Mouse (Mus musculus): Measurements from ENCODE around the gene Fbxl16. TPM values are rescaled to one million over a fixed set of nuclear protein-coding genes. Genes with fewer than 3 reads are reported as not detected.
A peak's percentile ranks its signal among the peaks of the same experiment; 100 is the strongest.

Fbxl16 gene
- total RNA-seq, 1 experiment from 2014 or later = not detected

GRCm38 (mm10) chr17:25867836-25868600 lies 59.1 kb downstream of the Fbxl16 start:
- ATAC-seq (ENCODE audit: extremely low read depth, insufficient number of reproducible peaks, low FRiP score, poor library complexity, severe bottlenecking) = no peak

GRCm38 (mm10) chr17:25868601-25869191 lies 59.8 kb downstream of the Fbxl16 start, which contains the start of gene Mcrip2:
Gene Mcrip2 (minus strand): TSS chr17:25868764.
- peak; percentile 40 for ATAC-seq (ENCODE audit: extremely low read depth, insufficient number of reproducible peaks, low FRiP score, poor library complexity, severe bottlenecking)

GRCm38 (mm10) chr17:25869498-25869897 lies 60.6 kb downstream of the Fbxl16 start:
- ATAC-seq (ENCODE audit: extremely low read depth, insufficient number of reproducible peaks, low FRiP score, poor library complexity, severe bottlenecking) = no peak

- no peak for ATAC-seq (ENCODE audit: extremely low read depth, insufficient number of reproducible peaks, low FRiP score, poor library complexity, severe bottlenecking)
Observed at GRCm38 (mm10) chr17:25869954-25870353, 61.1 kb downstream of the Fbxl16 start.

Other genes with a start within 250 kb of the Fbxl16 start
- not detected in 2 replicates for gene Sox8, start 238.4 kb upstream of the Fbxl16 start, total RNA-seq (2017)
- gene Lmf1, start 230.0 kb upstream of the Fbxl16 start, total RNA-seq (2017) = 10.9 and 11.8 TPM in 2 replicates
- not detected in 2 replicates for gene Gng13, start 91.9 kb upstream of the Fbxl16 start, total RNA-seq (2017)
- gene Chtf18, start 81.7 kb upstream of the Fbxl16 start, total RNA-seq (2017) = 1.5 and 2.3 TPM in 2 replicates
- gene Rpusd1, start 81.4 kb upstream of the Fbxl16 start, total RNA-seq (2017) = 1.7 and 2.2 TPM in 2 replicates
- gene Mslnl, start 73.0 kb upstream of the Fbxl16 start, total RNA-seq (2017) = not detected in 2 replicates
- 1.6 TPM in 1 of 2 replicates, not detected in the other for gene Msln, start 54.7 kb upstream of the Fbxl16 start, total RNA-seq (2017)
- 36.2 and 41.3 TPM in 2 replicates for gene Narfl, start 35.3 kb upstream of the Fbxl16 start, total RNA-seq (2017)
- 21.5 and 24.7 TPM in 2 replicates for gene Haghl, start 23.4 kb upstream of the Fbxl16 start, total RNA-seq (2017)
- 0.25 TPM in 1 of 2 replicates, not detected in the other for gene Ccdc78, start 22.5 kb upstream of the Fbxl16 start, total RNA-seq (2017)
- gene Fam173a, start 16.2 kb upstream of the Fbxl16 start, total RNA-seq (2017) = 23.6 and 33.3 TPM in 2 replicates
- not detected in 2 replicates for gene AC134908.4, start 13.4 kb upstream of the Fbxl16 start, total RNA-seq (2017)
- gene Metrn, start 11.9 kb upstream of the Fbxl16 start, total RNA-seq (2017) = 3.5 and 4.4 TPM in 2 replicates
- 12.9 and 13.4 TPM in 2 replicates for gene Wdr24, start 14.5 kb downstream of the Fbxl16 start, total RNA-seq (2017)
- 10.9 and 11.0 TPM in 2 replicates for gene Jmjd8, start 19.8 kb downstream of the Fbxl16 start, total RNA-seq (2017)
- 74.8 and 79.7 TPM in 2 replicates for gene Stub1, start 24.3 kb downstream of the Fbxl16 start, total RNA-seq (2017)
- gene Rhbdl1, start 28.2 kb downstream of the Fbxl16 start, total RNA-seq (2017) = 1.5 TPM in 1 of 2 replicates, not detected in the other
- 3.4 and 5.6 TPM in 2 replicates for gene Gm20683, start 32.7 kb downstream of the Fbxl16 start, total RNA-seq (2017)
- gene Rhot2, start 35.8 kb downstream of the Fbxl16 start, total RNA-seq (2017) = 34.6 and 37.0 TPM in 2 replicates
- gene Wdr90, start 52.4 kb downstream of the Fbxl16 start, total RNA-seq (2017) = 7.4 and 8.4 TPM in 2 replicates
- gene Mcrip2, start 59.7 kb downstream of the Fbxl16 start, total RNA-seq (2017) = 1.2 TPM in 1 of 2 replicates, not detected in the other
- gene Mettl26, start 66.0 kb downstream of the Fbxl16 start, total RNA-seq (2017) = 5.8 and 7.1 TPM in 2 replicates
- gene Wfikkn1, start 71.8 kb downstream of the Fbxl16 start, total RNA-seq (2017) = 2.0 and 3.0 TPM in 2 replicates
- 6.5 and 7.8 TPM in 2 replicates for gene Rab40c, start 110.6 kb downstream of the Fbxl16 start, total RNA-seq (2017)
- 23.3 and 28.6 TPM in 2 replicates for gene Pigq, start 135.9 kb downstream of the Fbxl16 start, total RNA-seq (2017)
- gene Nhlrc4, start 135.9 kb downstream of the Fbxl16 start, total RNA-seq (2017) = not detected in 2 replicates
- not detected in 2 replicates for gene A930017K11Rik, start 143.5 kb downstream of the Fbxl16 start, total RNA-seq (2017)
- gene Capn15, start 176.7 kb downstream of the Fbxl16 start, total RNA-seq (2017) = 9.2 and 10.2 TPM in 2 replicates